Mouse (Mus musculus) 3134 (cell line): ENCODE results near the gene Lyzl6.

Experiments used
- DNase-seq: peaks from one replicate; pipeline ENCODE4 v3.0.0-alpha.2; 2011; ENCODE audit warnings: low spot score; ENCODE audit not compliant: insufficient read length; ENCODE audit errors: extremely low read depth

Lyzl6 gene

GRCm38 (mm10) chr11:103646301-103646700, 7.6 kb upstream of the Lyzl6 start:
- DNase-seq: no peak

DNA sequence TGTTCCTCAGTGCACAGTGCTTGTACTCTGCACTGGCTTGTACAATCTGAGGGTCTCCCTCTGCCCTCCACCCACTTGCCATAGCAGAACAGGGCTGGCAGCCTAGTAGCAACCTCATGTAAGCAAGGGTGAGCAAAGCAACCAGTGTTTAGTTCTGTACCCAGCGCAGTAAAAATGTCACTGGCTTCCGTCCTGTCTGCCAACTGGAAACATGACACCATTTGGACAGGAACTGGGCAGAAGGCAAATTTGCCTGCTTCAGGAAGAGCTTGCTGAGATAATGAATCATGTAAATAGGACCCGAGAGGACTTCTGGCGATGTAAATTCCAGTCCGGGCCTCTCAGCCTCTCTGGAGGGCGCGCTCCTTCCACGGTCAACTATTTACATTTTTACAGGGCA, 7.0 kb upstream of the Lyzl6 start:
- no peak for DNase-seq

GRCm38 (mm10) chr11:103643211-103643610, 4.5 kb upstream of the Lyzl6 start:
- no peak for DNase-seq

- DNase-seq: no peak
Observed at GRCm38 (mm10) chr11:103639407-103639946, 787 bp upstream of the Lyzl6 start.

GRCm38 (mm10) chr11:103636261-103636660, 2.4 kb downstream of the Lyzl6 start:
- no peak for DNase-seq

- no peak for DNase-seq
Observed at GRCm38 (mm10) chr11:103635481-103635880, 3.2 kb downstream of the Lyzl6 start.

DNA sequence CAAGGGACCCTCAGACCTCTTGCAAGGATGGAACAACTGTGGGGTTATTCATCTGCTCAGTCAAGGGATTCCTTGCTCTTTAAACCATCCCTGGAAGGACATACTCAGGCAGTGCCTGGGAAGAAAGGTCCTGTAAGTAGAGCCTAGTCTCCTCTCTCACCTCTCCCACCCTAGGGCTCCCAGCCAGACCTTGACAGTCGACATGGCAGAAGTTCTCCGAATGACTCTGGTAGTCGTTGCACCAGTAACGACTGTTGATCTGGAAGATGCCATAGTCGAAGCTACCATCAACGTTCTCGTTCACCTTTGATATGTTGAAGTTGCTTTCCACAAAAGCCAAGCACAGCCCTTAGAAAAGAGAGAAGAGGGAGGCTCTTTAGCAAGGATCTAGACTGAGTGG, 3.9 kb downstream of the Lyzl6 start:
- DNase-seq: no peak

DNA sequence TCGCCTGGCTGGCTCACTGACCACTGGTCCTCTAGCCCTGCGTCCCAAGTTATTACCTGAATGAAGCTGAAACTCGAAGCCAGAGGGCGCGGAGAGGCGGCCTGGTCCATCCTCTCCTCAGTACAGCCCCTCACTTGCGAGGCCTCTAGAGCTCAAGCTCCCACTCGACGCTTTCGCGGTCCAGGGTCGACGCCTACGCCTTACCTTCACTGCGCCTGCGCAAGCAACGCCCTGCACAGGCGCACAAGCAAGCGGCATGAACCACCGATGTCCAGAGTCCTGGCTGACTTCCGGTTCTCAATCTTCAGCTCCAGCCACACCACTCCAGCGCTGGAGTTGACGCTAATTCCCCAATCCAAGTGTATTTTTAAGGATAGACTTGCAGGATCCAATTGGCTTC, 11.2 kb downstream of the Lyzl6 start:
- no peak for DNase-seq

DNA sequence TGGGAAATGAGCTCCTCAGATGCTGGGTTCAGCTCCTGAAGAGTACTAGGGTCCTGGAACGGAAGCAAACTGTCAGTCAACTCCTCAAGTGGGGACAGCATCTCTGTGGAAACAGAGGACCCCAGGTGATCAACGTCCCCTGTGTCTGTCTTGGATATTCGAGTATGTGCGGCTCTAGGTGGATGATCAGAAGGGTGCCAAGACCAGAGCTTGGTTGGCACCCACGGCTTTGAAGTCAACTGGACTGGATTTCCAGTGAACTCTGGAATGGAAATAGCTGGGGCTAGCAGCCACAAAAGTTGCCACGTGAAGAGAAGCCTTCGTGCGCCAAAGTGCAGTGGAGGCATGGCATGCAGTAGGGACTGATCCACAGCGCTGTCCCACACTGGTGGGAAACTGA, 17.6 kb downstream of the Lyzl6 start, which contains the start of gene Gm884:
Gene Gm884 (minus strand): TSS at position 101 of the 400 bp plus-strand sequence.
- no peak for DNase-seq

DNA sequence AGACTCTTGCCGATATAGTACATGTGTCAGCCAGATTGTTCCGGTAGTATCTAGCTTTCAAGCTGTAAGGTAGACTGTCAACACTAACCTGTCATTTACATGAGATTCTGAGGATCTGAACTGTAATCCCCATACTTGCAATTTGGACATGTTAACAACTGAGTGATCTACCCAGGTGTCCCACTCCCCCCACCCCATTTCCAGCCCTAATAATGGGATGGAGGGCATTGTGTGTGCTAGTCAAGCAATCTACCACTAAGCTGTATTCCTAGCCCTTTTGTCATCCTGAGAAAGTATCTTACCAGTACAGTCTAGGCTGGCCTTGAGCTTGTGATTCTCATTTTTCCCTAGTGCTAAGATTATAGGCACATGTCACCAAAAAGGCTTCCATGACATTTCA, 27.9 kb downstream of the Lyzl6 start:
- no peak for DNase-seq

- no peak for DNase-seq
Observed at GRCm38 (mm10) chr11:103606611-103607010, 32.1 kb downstream of the Lyzl6 start.
